Mouse (Mus musculus) T-helper 2 cell (primary cell): ENCODE data around the gene Ier5l.

Source experiments
- in situ Hi-C: fragments of 300-600 bp; cut with MboI, MseI; formaldehyde crosslinking; loops from one replicate; pipeline ENCODE4 v1.15.1; 2025; ENCODE audit warnings: high pct_unique_total_duplicates

Ier5l gene

DNA sequence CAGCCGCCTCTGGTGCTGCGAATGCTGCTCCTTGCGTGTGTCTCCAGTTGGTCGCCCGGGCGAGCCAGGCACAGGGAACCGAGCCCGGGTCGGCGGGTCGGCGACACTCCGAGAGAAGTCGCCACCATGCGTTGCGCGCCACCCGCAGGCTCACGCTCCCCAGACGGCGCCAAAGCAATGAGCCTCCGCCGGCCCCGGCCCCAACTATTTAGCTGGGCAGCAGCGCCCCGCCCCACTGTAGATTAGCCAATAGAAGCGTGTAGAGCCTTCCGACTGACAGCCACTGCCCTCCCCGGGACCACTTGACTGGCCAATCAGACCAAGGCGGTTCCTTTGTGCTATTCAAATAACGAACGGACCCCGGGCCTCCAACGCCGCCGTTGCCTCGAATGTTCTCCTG lies at the start of gene Ier5l:
TSS of gene Ier5l (minus strand) at position 181 of the 400 bp plus-strand sequence.
- in situ Hi-C loops = no loop called here

DNA sequence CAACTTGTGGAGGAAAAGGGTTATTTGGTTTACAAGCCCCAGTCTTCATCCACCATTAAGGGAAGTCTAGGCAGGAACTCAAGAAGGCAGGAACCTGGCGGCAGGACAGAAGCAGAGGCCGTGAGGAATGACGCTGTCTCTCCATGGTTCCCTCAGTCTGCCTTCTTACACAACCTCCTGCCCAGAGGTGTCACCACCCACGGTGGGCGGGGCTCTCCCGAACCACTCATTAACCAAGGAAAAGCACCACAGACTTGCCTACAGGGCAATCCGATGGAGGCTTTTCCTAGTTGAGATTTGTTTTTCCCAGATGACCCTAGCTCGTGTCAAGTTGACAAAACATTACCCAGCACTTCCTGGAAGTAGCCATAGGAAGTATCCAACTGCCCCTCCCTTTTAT lies 49.7 kb upstream of the Ier5l start:
- in situ Hi-C loops = no loop called here

DNA sequence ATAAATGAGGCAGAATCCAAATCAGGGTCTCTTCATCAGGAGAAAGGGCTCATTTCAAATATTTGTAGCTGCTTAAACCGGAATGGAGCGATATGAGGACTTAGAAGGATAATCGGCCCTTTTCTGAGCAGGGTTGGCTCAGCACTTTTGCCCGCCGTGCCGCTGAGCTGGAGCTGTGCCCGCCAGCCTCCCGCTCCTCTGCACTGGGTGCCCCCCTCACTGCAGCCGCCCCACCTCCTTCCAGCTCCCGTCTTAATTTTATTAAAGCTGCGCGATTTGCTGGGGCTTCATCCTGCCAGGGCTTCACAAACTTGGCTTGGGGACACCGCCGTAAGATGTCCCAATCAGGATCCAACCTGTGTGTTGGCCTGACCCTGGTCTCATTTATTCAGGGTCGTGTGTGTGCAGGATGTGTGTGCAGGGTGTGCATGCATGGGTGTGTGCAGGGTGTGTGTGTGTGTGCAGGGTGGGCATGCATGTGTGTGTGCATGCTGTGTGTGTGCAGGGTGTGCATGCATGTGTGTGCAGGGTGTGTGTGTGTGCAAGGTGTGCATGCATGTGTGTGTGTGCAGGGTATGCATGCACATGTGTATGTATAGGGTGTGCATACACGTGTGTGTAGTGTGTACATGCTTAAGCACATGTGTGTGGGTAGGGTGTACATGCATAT lies 36.8 kb upstream of the Ier5l start:
- in situ Hi-C loops = no loop called here

DNA sequence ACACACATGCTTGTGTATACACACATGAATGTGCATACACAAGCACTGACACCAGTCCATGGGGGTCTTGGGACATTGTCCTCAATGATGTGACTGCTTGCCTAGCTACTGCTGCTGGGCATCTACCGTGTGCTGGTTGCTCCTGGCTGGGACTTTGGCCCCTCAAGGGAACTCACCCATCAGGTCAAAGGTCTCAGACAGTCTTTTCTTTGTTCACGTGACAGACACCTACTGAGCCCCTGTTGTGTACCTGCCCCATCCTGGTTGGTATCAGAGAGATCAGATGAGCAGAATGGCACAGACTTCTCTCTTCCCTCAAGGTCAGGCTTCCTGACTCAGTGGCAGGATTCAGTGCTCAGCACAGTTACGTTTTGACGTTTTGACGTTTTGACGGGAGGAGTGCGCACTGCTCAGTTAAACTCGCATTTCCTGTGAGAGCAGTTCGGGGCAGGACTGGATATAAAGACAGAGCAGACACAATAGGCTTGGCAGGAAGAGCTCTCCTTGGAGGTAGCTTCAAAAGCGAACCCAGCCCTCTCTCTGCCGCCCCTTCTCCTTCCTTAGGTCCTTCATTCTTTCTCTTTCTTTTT lies 33.2 kb upstream of the Ier5l start:
- in situ Hi-C loops = no loop called here

DNA sequence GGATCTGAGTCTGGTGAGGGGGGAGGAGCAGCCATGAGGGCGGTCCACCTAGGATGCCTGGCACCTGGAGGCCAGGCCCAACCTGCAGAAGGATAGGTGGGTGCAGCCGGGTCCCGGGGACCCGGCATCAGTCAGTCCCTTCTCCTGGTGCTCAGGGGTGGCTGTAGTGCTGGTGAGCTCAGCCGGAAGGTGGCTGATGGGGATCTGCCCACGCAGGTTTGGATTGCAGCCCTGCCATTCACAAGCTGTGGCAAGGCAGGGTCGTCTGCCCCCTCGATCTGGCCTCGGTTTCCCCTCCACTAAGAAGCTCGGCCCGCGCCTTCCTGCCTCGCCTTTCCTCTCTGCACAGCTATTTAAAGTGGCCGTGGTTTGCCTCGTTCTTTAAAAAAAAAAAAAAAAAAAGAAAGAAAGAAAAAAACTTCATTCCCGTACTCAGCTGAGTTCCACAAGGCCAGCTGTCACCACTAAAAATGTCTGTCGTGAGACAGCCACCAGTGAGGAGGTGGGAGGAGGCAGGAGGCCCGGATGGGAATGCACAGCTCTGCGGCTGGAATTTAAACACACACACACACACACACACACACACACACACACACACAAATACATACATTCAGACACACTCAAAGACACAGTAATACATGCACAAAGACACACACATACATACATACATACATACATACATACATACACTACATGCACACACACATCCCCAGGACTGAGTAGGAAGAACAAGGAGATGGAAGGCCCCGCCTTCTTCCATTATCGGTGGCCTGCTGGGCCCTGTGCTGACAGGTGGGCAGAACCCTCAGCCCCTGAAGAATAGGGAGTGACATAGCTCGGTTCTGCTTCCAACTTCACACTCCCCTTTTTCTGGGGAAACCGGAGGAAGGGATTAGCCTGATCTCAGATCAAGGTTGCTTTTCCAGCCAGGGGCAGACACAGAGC lies 29.9 kb upstream of the Ier5l start:
- in situ Hi-C loops = no loop called here

DNA sequence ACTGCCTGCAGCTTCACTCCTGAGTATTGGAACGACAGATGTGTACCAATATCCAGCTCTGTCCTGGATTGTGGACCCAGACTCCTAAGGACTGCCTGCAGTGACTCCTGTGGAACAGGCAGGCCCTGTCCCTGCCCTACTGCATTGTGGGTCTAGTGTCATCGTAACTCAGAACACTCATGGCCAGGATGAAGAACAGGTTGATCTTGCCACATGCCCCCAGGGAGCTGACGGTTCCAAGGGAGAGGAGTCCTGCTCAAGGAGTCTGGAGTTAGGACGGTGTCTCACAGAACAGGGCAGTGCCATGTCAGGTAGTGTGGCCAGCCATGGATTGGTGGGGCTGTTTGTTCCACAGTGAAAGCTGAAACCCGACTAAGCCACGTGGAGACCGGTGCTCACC lies 27.7 kb upstream of the Ier5l start:
- in situ Hi-C loops = no loop called here

DNA sequence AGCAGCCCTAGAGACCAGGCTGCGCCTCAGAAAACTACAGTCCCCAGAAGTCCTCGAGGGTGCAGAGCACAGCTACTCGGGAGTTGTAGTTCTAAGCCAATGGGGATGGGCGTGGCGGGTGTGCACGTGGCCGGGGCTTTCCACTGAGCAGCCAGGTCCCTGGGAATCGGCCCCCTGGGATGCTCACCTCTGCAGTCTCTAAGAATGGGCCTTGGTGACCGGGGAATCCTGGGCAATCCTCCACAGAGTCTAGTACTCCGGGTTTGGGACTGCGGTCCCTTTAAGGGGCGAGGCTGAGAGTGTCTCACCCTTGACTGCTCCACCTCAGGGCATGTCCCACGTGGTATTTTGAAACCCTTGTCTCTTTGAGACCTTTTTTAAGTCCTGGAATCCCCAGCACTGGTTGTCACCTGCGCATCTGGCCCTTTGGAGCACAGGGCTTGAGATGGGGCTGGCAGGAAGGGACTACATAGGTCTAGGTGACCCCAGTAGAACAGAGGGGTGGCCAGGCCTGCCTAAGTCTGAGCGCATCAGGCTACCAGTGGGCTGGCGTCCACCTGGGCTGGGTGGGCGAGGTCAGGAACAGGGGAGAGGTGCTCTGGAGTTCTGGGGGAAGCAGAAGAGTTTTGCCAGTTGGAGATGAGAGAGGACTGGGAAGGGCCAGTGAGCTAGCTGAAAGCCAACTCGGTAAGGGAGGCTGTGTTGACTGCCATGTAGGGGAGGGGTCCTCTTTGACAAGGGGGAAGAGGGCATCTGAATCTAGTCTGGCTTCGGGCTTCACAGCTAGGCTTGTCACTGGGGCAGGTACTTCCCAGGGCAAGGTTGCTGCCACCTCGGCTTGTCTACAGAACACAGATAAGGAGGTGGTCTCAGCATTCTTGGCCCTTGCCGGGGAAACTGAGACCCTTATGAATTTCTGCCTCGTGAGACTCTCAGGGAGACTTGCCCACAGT lies 22.2 kb upstream of the Ier5l start:
- in situ Hi-C loops = loop anchor here (10.0 kb wide), 1 partner anchor 1271 kb away; no protein-coding TSS in a partner anchor

DNA sequence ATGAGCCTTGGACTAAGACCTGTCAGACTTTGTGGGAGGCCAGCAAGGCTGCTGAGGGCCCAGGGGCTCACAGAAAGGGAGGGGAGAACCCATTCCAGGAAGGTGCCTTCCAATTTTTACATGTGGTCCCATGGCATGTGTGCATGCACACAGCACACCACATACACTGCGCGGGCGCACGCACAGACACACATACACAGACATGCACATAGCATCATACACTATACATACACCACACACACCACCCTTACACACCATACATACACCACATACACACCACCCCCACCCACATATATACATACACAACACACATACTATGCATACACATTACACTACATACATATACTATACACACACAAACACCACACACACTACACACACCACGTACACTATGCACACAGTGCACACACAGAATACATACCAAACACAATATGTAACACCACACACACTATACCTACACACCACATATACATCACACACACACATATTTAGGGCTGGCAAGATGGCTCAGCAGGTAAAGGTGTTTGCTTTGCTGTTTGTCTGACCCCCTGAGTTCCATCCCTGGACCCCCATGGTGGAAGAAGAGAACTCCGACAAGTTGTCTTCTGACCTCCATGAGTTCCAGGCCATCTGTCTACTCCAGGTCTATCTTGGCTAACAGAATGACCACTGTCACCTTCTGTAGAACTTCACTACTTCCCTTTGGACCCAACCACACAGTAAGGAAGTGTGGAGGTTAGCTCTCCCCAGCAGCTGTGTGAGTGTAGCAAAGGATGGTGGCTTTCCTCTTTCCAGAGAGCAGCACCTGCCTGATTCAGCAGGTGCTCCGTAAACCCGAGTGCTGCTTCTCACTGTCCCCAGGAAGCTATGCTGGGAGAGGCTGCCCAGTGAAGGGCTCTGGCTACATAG lies 21.2 kb upstream of the Ier5l start:
- in situ Hi-C loops = loop anchor here (10.0 kb wide), 1 partner anchor 1270 kb away; no protein-coding TSS in a partner anchor

DNA sequence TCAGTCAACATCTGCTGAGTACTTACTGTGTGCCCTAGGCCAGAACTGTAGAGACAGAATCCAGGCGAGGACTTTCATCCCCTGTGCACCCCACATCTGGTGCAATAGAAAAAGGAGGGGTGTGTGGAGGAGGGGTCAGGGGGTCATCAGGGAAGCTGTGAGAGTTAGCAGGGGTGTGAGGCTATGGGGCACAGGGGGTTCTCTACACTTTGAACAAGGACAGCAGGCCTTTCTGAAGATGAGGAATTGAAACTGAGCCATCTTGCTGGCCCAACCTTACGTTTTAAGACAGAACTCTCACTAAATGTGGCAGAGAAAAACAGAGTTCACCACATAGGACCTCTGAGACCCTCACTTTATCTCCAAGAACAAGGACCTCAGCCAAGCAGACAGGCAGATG lies 16.4 kb upstream of the Ier5l start:
- in situ Hi-C loops = loop anchor here (10.0 kb wide), 1 partner anchor 1266 kb away; no protein-coding TSS in a partner anchor

DNA sequence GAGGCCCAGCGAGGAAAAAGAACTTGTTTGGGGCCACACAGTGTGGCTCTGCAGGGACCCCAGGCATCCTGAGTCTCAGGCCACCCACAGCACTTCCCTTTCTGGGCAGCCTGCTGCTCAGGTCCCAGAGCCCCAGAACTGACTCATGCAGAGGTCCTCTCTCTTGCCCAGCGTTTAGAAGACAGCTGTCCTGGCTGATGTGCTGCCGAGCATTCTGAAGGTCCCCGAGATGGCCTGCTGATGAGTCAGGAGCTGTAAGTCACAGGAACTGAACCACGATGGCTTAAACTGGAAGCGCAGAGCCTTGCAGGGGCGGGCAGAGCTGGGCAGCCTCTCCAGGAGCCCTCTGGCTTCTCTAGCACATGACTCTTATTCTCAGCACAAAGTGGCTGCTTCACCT lies 13.6 kb upstream of the Ier5l start:
- in situ Hi-C loops = no loop called here

DNA sequence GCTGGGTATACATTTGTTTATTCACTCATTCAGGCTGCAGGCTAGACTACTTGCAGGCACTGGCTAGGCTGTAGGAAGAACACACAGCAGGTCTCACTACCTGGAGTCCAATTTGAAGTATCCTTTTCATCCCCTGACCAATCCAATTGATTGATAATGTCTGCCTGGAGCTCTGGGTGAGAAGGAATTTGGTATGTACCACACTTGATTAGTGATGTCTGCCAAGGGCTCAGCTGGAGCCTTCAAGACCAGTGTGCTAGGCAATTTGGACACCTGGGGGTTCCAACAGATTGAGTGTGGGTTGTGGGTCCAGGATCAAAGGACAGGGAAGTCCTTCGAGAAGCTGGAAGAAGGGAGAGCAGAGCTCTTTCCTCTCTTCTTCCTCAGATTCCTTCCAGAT lies 4.5 kb upstream of the Ier5l start:
- in situ Hi-C loops = no loop called here

DNA sequence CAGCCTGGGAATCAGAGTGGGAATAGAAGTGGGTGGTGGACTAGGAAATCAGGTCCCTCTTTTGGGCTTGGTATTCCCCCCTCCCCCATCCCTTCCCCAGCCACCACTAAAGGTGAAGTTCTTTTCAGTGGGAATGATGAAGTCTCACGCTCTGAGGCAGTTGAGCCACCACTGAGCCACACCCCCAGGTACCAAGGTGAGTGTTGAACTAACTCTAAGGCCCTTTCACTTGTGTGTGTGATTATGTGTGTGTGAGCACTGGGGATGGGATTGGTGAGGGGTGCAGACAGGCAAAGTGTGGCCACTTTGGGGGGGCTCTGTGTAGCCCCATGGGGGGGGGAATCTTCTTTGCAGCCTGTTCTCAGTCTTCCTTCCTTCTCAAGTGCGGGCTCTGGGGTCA lies 2.2 kb upstream of the Ier5l start:
- in situ Hi-C loops = no loop called here

DNA sequence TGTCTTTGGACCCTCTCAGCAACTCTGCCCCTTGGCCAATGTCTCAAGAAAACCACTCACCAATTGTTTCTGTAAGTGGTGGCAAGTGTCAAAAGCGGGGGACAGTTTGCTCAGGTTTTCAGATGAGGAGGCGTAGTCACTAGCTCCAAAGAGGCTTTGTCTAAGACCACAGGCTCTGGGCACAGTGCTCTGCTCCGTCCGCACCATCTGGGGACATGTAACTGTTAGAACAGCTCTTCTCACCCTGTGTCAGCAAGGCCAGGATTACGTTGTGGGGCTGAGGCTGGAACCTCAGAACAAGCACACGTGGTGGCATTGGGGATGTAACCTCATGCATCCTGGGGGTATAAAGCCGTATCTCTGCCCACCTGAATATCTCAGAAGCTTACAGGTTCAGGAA lies 1.4 kb upstream of the Ier5l start:
- in situ Hi-C loops = no loop called here

DNA sequence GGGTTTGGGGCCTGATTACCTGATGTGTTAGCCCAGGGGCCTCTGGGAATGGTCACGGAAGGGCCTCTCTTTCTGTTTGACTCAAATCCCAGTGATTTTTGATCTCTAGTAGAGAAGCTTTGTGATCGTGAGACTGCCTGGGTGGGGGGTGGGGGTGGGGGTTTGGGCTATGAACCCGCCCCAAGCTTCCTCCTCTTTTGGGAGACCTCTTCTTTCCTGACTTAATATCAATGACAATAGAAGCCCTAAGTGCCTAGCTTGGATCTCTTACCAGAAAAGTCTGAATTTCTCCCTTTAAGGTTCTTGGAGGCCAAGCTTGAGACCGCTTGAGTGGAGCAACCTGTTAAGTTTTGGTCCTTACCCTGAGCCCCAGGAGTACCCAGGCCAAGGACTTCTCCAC lies 757 bp upstream of the Ier5l start:
- in situ Hi-C loops = no loop called here

DNA sequence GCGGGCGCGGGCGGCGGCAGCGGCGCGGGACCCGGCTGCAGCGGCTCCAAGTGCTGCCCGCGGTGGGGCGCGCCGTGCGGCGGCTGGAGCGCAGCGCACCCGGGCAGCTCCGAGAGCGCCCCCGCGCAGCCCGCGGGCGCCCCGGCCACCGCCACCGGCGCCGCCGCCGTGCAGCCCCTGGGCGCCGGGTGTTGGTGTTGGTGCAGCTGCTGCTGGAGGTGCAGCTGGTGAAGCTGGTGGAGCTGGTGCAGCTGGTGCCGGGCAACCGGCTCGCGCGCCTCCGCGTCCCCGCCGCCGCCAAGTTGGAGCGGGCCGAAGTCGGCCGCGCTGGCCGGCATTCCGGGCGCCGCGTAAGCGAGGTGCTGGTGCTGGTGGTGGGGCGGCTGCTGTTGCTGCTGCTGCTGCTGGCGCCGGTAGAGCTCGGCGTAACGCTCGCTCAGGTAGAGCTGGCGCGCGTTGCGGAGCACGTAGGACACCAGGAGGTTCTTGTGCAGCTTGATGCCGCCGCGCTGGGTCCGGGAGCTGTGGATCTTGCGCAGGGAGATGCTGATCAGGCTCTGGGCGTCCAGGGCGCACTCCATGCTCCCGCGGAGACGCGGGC lies 488 bp downstream of the Ier5l start:
- in situ Hi-C loops = no loop called here

DNA sequence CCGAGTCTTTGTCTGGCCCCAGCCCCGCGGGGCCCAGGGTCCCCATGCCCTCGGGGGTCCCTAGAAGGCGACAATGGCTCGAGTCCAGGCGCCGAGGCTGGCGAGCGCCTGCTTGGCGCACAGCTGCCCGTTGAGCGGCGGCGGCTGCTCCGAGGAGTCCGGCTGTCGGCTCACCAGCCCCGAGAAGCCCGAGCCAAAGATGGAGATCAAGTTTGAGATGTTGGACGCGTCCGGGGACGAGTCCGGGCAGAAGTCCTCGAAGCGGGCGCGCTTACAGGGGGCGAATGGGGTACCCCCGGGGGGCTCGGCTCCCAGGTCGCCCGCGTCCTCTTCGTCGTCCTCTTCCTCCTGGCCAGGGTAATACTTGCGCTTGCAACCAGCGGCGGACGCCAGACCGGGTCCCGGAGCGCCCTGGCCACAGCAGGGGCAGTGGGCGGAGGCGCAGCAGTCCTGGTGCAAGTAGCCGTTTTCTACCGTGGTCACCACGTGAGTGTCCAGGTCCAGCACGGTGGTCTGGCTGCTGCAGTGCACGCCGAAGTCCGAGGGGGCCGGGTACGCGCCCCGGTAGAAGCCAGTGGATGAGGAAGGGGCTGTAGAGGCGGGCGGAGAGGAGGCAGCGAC lies 1.2 kb downstream of the Ier5l start:
- in situ Hi-C loops = no loop called here

DNA sequence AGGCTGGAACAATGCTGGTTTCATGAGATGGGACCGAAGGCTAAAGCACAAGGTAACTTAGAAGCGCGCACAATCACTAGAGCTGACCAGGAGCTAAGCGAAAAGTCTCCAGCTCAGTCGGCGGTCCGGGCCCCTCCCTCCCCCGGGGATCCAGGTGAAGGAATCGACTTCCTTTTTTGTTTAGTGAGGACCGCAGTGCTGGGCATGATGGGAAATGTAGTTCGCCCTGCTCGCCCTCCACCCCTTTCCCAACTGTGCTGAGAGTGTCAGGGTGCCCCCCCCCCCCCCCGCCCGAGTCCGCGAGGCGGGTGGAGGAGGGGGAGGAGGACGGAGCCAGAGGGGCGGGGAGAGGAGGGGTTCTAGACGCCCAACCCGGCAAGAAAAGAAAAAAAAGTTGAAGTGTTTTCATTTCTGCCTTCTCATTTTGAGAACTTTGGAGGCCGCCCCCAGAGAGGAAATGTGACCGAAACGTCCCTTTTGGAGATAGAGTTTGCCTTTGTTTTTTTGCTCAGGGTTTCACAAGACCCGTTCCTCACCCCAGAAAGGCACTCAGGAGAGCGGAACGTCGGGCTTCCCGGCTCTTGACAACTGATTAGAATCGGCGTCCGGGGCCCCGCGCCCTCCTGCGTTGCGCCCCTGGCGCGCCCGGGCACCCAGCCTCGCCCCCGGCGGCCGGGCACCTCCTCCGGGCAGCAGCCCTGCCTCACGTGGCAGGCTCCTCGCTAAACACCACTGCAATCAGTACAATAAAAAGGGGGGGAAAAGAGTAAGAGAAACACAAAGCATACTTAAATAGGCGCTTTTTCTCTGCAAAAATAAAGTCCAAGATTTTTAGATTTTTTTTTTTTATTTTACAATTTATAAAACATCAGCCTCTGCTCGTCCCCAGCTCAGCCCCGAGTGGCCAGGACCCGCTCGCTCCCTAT lies 2.0 kb downstream of the Ier5l start:
- in situ Hi-C loops = no loop called here

DNA sequence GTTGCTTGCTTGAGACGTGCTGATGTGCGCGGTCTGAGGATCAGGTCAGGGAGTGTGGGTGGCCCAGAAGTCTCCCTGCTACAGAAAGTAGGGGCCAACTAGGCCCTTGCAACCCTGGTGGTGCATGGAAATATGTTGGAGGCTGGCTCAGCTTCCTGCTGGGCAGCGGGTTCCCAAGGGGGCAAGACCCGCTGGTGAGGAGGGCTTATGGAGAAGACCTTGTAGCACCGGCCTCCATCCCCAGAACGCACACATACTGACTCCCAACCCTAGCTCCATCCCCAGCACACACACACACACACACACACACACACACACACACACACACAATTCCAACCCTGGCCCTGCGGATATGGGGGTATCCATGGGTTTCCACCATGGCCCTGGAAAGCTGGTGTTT lies 3.0 kb downstream of the Ier5l start:
- in situ Hi-C loops = no loop called here
